8 mouse cellular contexts compared by ENCODE assay signal in the genomic region with DNA sequence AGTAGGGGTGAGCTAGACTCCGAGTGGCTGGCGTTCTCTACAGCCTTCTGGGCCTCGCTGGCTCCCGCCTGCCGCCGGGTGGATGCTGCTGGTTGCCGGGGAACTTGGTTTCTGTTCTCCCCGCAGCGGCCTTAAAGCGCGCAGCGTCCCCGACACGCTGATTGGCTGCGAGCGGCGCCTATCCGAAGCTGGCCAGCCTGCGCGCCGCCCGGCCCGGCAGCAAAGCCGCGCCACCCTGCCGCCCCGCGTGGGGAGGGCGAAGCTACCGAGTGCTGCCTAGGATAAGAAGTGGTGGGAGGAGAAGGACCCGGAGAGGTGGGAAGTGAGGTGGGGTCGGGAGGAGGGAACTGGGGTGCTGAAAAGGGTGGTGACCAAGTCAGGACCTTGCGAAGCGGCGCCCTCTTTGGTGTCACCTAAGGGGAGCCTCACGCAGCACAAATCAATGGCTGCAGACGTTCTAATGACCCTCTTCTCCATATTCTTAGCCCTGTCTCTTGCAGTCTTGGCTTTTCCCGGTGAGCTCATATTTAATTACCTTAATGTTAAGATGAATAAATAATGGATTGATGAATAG. TPM values are rescaled to one million over a fixed set of nuclear protein-coding genes. Genes with fewer than 3 reads are reported as not detected.
DNase-seq lines count a peak whose midpoint lies in the region; ATAC-seq and TF ChIP-seq lines count a peak whose summit lies in the region.

No protein-coding gene starts in this region.

- intact Hi-C loops in left cerebral cortex, postnatal 14 days (cut with DNase I) = loop anchor here (2.0 kb wide), 1 partner anchor 104 kb away; no protein-coding TSS in a partner anchor

- no peak overlapping the region for H3K9ac ChIP-seq in intestine, postnatal 0 days (ENCODE audit: low read depth, low read length)
- H3K9ac ChIP-seq in neural tube, embryonic 15.5 days (replicated peaks) = no peak overlapping the region

- under 1% methylated on average over 38 of the region's 38 CpGs for WGBS in intestine, postnatal 0 days
- under 1% methylated on average over 38 of the region's 38 CpGs for WGBS in lung, adult 2 months
- under 1% methylated on average over 37 of the region's 38 CpGs for WGBS in neural tube, embryonic 15.5 days

- H3K4me2 ChIP-seq in intestine, postnatal 0 days (replicated peaks; ENCODE audit: low read depth) = peak overlapping the region; percentile 64
- H3K4me2 ChIP-seq in neural tube, embryonic 15.5 days = peak overlapping the region; percentile 56

- TF ChIP-seq CTCF in intestine, postnatal 0 days (IDR thresholded peaks at IDR 0.05; ENCODE audit: low read depth) = peak; percentile 40
- TF ChIP-seq CTCF in lung, adult 2 months (IDR thresholded peaks at IDR 0.05; ENCODE audit: insufficient read depth, low read length) = no peak

- TF ChIP-seq POLR2A in lung, adult 2 months (IDR thresholded peaks at IDR 0.05; ENCODE audit: borderline replicate concordance, extremely low read depth, low read depth, low read length) = peak; percentile 14; the same call in 1 of the 2 replicates

- H3K27me3 ChIP-seq in intestine, postnatal 0 days (replicated peaks; ENCODE audit: control insufficient read depth, insufficient read depth, low read length) = peaks cover 99% of the 10 kb centered on the region
- peaks cover 95% of the 10 kb centered on the region for H3K27me3 ChIP-seq in neural tube, embryonic 15.5 days (replicated peaks)

- no peaks in the 10 kb centered on the region for H3K9me3 ChIP-seq in intestine, postnatal 0 days (ENCODE audit: control insufficient read depth)
- no peaks in the 10 kb centered on the region for H3K9me3 ChIP-seq in neural tube, embryonic 15.5 days (replicated peaks)

- no peak overlapping the region for H3K27ac ChIP-seq in intestine, postnatal 0 days (ENCODE audit: low read depth, low read length)
- H3K27ac ChIP-seq in neural tube, embryonic 15.5 days (replicated peaks) = no peak overlapping the region

- H3K36me3 ChIP-seq in intestine, postnatal 0 days (ENCODE audit: control insufficient read depth, insufficient read depth) = no peaks in the 10 kb centered on the region
- no peaks in the 10 kb centered on the region for H3K36me3 ChIP-seq in neural tube, embryonic 15.5 days

- peak; percentile 64 for ATAC-seq in intestine, postnatal 0 days
- ATAC-seq in neural tube, embryonic 15.5 days (ENCODE audit: low FRiP score) = peak; percentile 60; the same call in 1 of the 2 replicates

- peak; percentile 18 to 40 for DNase-seq in left cerebral cortex, postnatal 14 days (ENCODE audit: low spot score in 2 of 2)
- DNase-seq in left cerebral cortex, adult 18-20 months (ENCODE audit: low spot score in 2 of 2) = no peak
- peak; percentile 91 for DNase-seq in embryo, embryonic 10.5 days (ENCODE audit: low spot score)
- DNase-seq in heart, adult 18-20 months = peak; percentile 80 to 84
- peak; percentile 66 for DNase-seq in lung, adult 2 months
- peak; percentile 59 for DNase-seq in urinary bladder, postnatal 25 days (ENCODE audit: low spot score)

- H3K4me1 ChIP-seq in intestine, postnatal 0 days (replicated peaks; ENCODE audit: control insufficient read depth, insufficient read depth, low read length) = no peaks in the 10 kb centered on the region; the same call in 1 of the 2 replicates
- H3K4me1 ChIP-seq in lung, adult 2 months (ENCODE audit: control insufficient read depth, insufficient read depth, low read length) = peaks cover 11% of the 10 kb centered on the region
- H3K4me1 ChIP-seq in neural tube, embryonic 15.5 days = peaks cover 24% of the 10 kb centered on the region

- peak overlapping the region; percentile 42 for H3K4me3 ChIP-seq in intestine, postnatal 0 days (ENCODE audit: low read depth, low read length)
- peak overlapping the region; percentile 42 for H3K4me3 ChIP-seq in lung, adult 2 months (replicated peaks; ENCODE audit: extremely low read depth, low read depth, low read length)
- peak overlapping the region; percentile 32 for H3K4me3 ChIP-seq in neural tube, embryonic 15.5 days (replicated peaks)

RNA-seq across cellular contexts. Expression of a gene that starts 7.0 kb away (rescaled TPM):
- total RNA-seq in left cerebral cortex, postnatal 14 days (2021) = under 1 TPM; 0.26 to 0.61 TPM
- total RNA-seq in left cerebral cortex, adult 18-20 months (2021) = under 1 TPM; 0.40 to 0.42 TPM
- total RNA-seq in heart, adult 18-20 months (2021) = 1 to 10 TPM; 1.6 to 2.0 TPM
- polyA plus RNA-seq in intestine, postnatal 0 days (2015; fragmentation: Nextera tagmentation; extraction: Ambion mirVana) = not detected in 2 replicates
- polyA plus RNA-seq in lung, adult 2 months (2012; rRNA removed) = 3.0 and 3.6 TPM in 2 replicates
- 2.8 and 6.8 TPM in 2 replicates for polyA plus RNA-seq in neural tube, embryonic 15.5 days (2015; fragmentation: Nextera tagmentation; extraction: Ambion mirVana)

Comparison
In these comparisons a context has a peak if more than half of its experiments do, and no peak if none do; other contexts are left out.
1. DNase-seq: peak in left cerebral cortex, postnatal 14 days (2 of 2), embryo, embryonic 10.5 days (single experiment), heart, adult 18-20 months (2 of 2), lung, adult 2 months (single experiment) and urinary bladder, postnatal 25 days (single experiment); none in left cerebral cortex, adult 18-20 months (0 of 2).
2. Peak in every context shown above with its lines, with median percentiles within 50 percentile points of each other: H3K4me3 ChIP-seq.